Mouse (Mus musculus): ENCODE data around the gene Mcoln1. TPM values are rescaled to one million over a fixed set of nuclear protein-coding genes. Genes with fewer than 3 reads are reported as not detected.

The Mcoln1 gene
- polyA plus RNA-seq, 1 experiment from 2014 or later = 55.0 TPM

DNA sequence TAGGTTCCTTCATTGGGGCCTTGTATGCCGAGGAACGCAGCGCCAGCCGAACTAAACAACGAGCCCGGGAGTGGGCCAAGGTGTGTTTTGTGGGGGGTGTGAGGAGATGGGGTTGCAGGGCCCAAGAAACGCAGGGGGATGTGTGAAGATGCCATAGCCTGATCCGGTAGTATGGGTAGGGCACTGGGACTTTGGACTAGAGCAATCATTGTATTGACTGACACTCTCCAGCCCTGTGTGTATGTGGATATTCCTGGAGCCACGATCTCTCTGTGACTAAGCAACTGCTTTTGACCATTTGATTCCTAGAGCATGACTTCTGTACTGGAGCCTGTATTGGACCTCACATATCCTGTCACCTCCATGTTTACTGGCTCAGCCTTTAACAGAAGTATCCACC is 36.7 kb downstream of the Mcoln1 start:
- Histone ChIP-seq H3K27me3 (ENCODE audit: control insufficient read depth, insufficient read depth, low read length) (no peaks in the 10 kb centered on the region), H3K4me3 (ENCODE audit: low read length) (no peak overlapping the region), H3K4me2 (ENCODE audit: low read depth, low read length) (no peak overlapping the region), H3K9me3 (replicated peaks; ENCODE audit: control insufficient read depth, low read length) (no peaks in the 10 kb centered on the region), H3K27ac (ENCODE audit: low read length) (no peak overlapping the region), H3K9ac (ENCODE audit: low read length) (no peak overlapping the region), H3K4me1 (ENCODE audit: control insufficient read depth, insufficient read depth, low read length) (no peaks in the 10 kb centered on the region), H3K36me3 (ENCODE audit: control insufficient read depth, insufficient read depth) (peaks cover 42% of the 10 kb centered on the region)
- 93% methylated on average over 9 of the region's 9 CpGs for WGBS
- ATAC-seq (replicated peaks; ENCODE audit: extremely low read depth, insufficient read depth, low FRiP score) = no peak

DNA sequence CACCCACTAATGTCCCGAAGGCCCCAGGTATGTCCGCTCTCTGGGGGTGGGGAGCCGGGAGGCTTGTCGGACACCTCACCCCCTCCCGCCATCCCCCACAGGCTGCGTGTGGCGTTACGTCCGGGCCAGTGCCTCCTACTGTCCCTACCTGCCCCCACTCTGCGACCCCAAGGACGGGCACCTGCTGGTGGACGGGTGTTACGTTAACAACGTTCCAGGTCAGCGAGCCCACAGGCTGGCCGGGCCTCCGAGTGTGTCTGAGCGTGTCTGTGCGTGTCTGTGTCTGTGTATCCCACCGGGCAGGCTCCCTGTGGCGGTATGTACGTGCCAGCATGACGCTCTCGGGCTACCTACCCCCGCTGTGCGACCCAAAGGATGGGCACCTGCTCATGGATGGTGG is 37.4 kb downstream of the Mcoln1 start:
- no peak for ATAC-seq (replicated peaks; ENCODE audit: extremely low read depth, insufficient read depth, low FRiP score)
- H3K4me2 ChIP-seq (ENCODE audit: low read depth, low read length) = no peak overlapping the region
- H3K36me3 ChIP-seq (ENCODE audit: control insufficient read depth, insufficient read depth) = peaks cover 38% of the 10 kb centered on the region
- no peaks in the 10 kb centered on the region for H3K4me1 ChIP-seq (ENCODE audit: control insufficient read depth, insufficient read depth, low read length)
- no peaks in the 10 kb centered on the region for H3K27me3 ChIP-seq (ENCODE audit: control insufficient read depth, insufficient read depth, low read length)
- H3K9me3 ChIP-seq (replicated peaks; ENCODE audit: control insufficient read depth, low read length) = no peaks in the 10 kb centered on the region
- no peak overlapping the region for H3K9ac ChIP-seq (ENCODE audit: low read length)
- WGBS = 93% methylated on average over 26 of the region's 26 CpGs
- no peak overlapping the region for H3K27ac ChIP-seq (ENCODE audit: low read length)
- H3K4me3 ChIP-seq (ENCODE audit: low read length) = no peak overlapping the region

DNA sequence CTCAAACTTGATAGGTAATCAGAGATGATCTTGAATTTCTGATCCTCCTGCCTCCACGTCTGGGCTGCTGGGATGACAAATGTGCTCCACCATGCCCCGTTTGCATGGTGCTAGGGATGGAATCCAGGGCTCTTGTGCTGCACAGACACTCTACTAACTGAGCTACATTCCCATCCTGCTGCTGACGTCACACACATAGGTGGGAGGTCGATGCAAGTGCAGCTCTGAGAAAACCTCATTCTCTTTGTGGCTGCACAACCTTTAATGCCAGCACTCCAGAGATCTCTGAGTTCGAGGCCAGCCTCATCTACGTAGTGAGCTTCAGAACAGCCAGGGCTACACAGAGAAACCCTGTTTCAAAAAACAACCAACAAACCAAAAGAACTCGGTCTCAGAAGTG is 38.9 kb downstream of the Mcoln1 start:
- no peak overlapping the region for H3K4me2 ChIP-seq (ENCODE audit: low read depth, low read length)
- no peaks in the 10 kb centered on the region for H3K4me1 ChIP-seq (ENCODE audit: control insufficient read depth, insufficient read depth, low read length)
- ATAC-seq (replicated peaks; ENCODE audit: extremely low read depth, insufficient read depth, low FRiP score) = no peak
- peaks cover 53% of the 10 kb centered on the region for H3K36me3 ChIP-seq (ENCODE audit: control insufficient read depth, insufficient read depth)
- H3K27ac ChIP-seq (ENCODE audit: low read length) = no peak overlapping the region
- H3K27me3 ChIP-seq (ENCODE audit: control insufficient read depth, insufficient read depth, low read length) = no peaks in the 10 kb centered on the region
- H3K4me3 ChIP-seq (ENCODE audit: low read length) = no peak overlapping the region
- no peaks in the 10 kb centered on the region for H3K9me3 ChIP-seq (replicated peaks; ENCODE audit: control insufficient read depth, low read length)
- 74% methylated on average over 7 of the region's 7 CpGs for whole genome bisulfite sequencing
- H3K9ac ChIP-seq (ENCODE audit: low read length) = no peak overlapping the region

DNA sequence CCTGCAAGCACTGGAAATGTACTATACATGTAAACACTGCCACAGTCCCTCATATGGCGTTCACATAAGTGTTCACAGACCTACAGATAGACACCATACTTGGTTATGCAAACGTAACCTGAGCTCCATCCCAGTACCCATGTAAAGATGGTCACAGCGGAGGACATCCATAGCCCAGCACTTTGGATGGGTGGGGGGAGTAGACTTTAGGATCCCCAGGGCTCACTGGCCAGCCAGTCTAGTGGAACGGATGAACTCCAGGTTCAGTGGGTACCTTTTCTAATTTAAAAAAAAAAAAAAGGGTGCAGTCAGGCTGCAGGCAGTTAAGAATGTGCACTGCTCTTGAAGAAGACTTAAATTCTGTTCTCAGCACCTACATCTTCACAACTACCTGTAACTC is 39.8 kb downstream of the Mcoln1 start:
- Histone ChIP-seq H3K36me3 (ENCODE audit: control insufficient read depth, insufficient read depth) (peaks cover 57% of the 10 kb centered on the region), H3K4me2 (ENCODE audit: low read depth, low read length) (no peak overlapping the region), H3K27ac (ENCODE audit: low read length) (no peak overlapping the region), H3K27me3 (ENCODE audit: control insufficient read depth, insufficient read depth, low read length) (no peaks in the 10 kb centered on the region), H3K9me3 (replicated peaks; ENCODE audit: control insufficient read depth, low read length) (no peaks in the 10 kb centered on the region), H3K4me3 (ENCODE audit: low read length) (no peak overlapping the region), H3K4me1 (ENCODE audit: control insufficient read depth, insufficient read depth, low read length) (no peaks in the 10 kb centered on the region), H3K9ac (ENCODE audit: low read length) (no peak overlapping the region)
- no peak for ATAC-seq (replicated peaks; ENCODE audit: extremely low read depth, insufficient read depth, low FRiP score)
- 87% methylated on average over 4 of the region's 4 CpGs for WGBS

DNA sequence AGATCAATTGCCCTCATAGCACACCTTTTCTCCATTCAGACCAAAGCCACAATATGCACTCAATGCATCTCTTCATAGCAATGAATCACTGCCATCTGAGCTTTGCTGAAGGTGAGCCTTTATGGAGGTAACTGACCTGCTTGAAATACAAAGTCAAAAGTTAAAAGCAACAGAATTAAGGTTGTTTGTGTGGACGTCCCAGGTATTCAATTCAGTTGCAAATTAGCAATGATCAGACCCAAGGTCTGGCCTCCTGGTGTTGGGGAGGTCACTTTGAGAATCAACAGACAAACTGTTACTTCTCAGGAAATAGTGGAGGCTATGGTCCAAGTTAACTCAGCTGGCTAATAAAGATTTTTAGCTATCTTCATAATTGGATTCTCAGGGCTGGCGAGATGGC is 46.3 kb downstream of the Mcoln1 start:
- Histone ChIP-seq H3K4me3 (ENCODE audit: low read length) (no peak overlapping the region), H3K27ac (ENCODE audit: low read length) (no peak overlapping the region), H3K4me2 (ENCODE audit: low read depth, low read length) (no peak overlapping the region), H3K36me3 (ENCODE audit: control insufficient read depth, insufficient read depth) (peaks cover 24% of the 10 kb centered on the region), H3K9ac (ENCODE audit: low read length) (no peak overlapping the region), H3K4me1 (ENCODE audit: control insufficient read depth, insufficient read depth, low read length) (no peaks in the 10 kb centered on the region), H3K9me3 (replicated peaks; ENCODE audit: control insufficient read depth, low read length) (no peaks in the 10 kb centered on the region), H3K27me3 (ENCODE audit: control insufficient read depth, insufficient read depth, low read length) (no peaks in the 10 kb centered on the region)
- no peak for ATAC-seq (replicated peaks; ENCODE audit: extremely low read depth, insufficient read depth, low FRiP score)
- 86% methylated on average over 2 of the region's 2 CpGs for WGBS

DNA sequence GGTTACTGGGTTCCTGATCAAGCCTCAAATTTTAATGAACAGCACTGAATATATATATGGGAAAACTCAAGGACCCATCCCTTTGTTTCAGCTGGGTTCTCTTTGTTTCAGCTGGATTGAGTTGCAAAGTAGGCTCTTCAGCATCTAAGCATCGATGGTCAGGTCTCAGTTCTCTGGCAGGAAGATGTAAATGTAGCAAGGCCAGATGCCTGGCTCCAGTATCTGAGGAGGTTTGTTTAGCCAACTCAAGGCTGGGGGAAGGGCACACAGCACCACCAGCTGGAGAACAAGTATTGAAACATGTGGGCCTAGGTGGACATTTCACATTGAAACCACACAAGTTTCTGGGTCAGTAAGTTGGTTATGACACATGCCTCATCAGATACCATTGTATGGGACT is 52.0 kb downstream of the Mcoln1 start:
- Histone ChIP-seq H3K4me3 (ENCODE audit: low read length) (no peak overlapping the region), H3K9me3 (replicated peaks; ENCODE audit: control insufficient read depth, low read length) (no peaks in the 10 kb centered on the region)
- WGBS = 83% methylated on average over 1 of the region's 1 CpGs

DNA sequence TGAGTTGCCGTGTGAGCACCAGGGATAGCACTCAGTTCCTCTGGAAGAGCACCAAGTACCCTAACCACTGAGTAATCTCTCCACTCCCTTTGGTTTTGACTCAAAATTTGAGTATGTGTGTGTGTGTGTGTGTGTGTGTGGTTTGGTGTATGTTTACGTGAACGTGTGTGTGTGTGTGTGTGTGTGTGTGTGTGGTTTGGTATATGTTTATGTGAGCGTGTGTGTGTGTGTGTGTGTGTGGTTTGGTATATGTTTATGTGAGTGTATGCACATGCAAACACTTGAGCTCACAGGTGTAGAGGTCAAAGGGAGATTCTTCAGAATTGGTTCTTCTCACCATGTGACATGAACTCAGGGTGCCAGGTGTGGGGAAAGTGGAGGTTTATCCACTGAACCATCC is 55.9 kb downstream of the Mcoln1 start:
- ATAC-seq (replicated peaks; ENCODE audit: extremely low read depth, insufficient read depth, low FRiP score) = peak; percentile 87
- Histone ChIP-seq H3K9ac (ENCODE audit: low read length) (no peak overlapping the region), H3K4me3 (ENCODE audit: low read length) (no peak overlapping the region), H3K4me1 (ENCODE audit: control insufficient read depth, insufficient read depth, low read length) (no peaks in the 10 kb centered on the region), H3K36me3 (ENCODE audit: control insufficient read depth, insufficient read depth) (no peaks in the 10 kb centered on the region), H3K9me3 (replicated peaks; ENCODE audit: control insufficient read depth, low read length) (no peaks in the 10 kb centered on the region), H3K27ac (ENCODE audit: low read length) (no peak overlapping the region), H3K4me2 (ENCODE audit: low read depth, low read length) (no peak overlapping the region), H3K27me3 (ENCODE audit: control insufficient read depth, insufficient read depth, low read length) (no peaks in the 10 kb centered on the region)
- WGBS = 60% methylated on average over 4 of the region's 4 CpGs

More for the DNA sequence above, 52.0 kb downstream of the Mcoln1 start:
- ATAC-seq (replicated peaks; ENCODE audit: extremely low read depth, insufficient read depth, low FRiP score) = no peak
- no peaks in the 10 kb centered on the region for H3K36me3 ChIP-seq (ENCODE audit: control insufficient read depth, insufficient read depth)
- no peaks in the 10 kb centered on the region for H3K27me3 ChIP-seq (ENCODE audit: control insufficient read depth, insufficient read depth, low read length)
- no peak overlapping the region for H3K27ac ChIP-seq (ENCODE audit: low read length)
- no peaks in the 10 kb centered on the region for H3K4me1 ChIP-seq (ENCODE audit: control insufficient read depth, insufficient read depth, low read length)
- H3K4me2 ChIP-seq (ENCODE audit: low read depth, low read length) = no peak overlapping the region
- no peak overlapping the region for H3K9ac ChIP-seq (ENCODE audit: low read length)

Other genes with a start within 250 kb of the Mcoln1 start
- 60.0 and 65.5 TPM in 2 replicates for gene Insr, start 220.8 kb upstream of the Mcoln1 start, polyA plus RNA-seq (2015; fragmentation: Nextera tagmentation; extraction: Ambion mirVana)
- gene A430078G23Rik, start 147.0 kb upstream of the Mcoln1 start, polyA plus RNA-seq (2015; fragmentation: Nextera tagmentation; extraction: Ambion mirVana) = 0.84 and 1.6 TPM in 2 replicates
- gene Arhgef18, start 107.5 kb upstream of the Mcoln1 start, polyA plus RNA-seq (2015; fragmentation: Nextera tagmentation; extraction: Ambion mirVana) = 6.5 and 6.8 TPM in 2 replicates
- gene Pex11g, start 32.8 kb upstream of the Mcoln1 start, polyA plus RNA-seq (2015; fragmentation: Nextera tagmentation; extraction: Ambion mirVana) = 5.3 and 6.2 TPM in 2 replicates
- gene Tex45, start 29.6 kb upstream of the Mcoln1 start, polyA plus RNA-seq (2015; fragmentation: Nextera tagmentation; extraction: Ambion mirVana) = not detected in 2 replicates
- 30.8 and 31.0 TPM in 2 replicates for gene Zfp358, start 7.3 kb upstream of the Mcoln1 start, polyA plus RNA-seq (2015; fragmentation: Nextera tagmentation; extraction: Ambion mirVana)
- 16.3 and 18.1 TPM in 2 replicates for gene Pnpla6, start 14.9 kb downstream of the Mcoln1 start, polyA plus RNA-seq (2015; fragmentation: Nextera tagmentation; extraction: Ambion mirVana)
- 4.9 and 5.4 TPM in 2 replicates for gene C330021F23Rik, start 67.5 kb downstream of the Mcoln1 start, polyA plus RNA-seq (2015; fragmentation: Nextera tagmentation; extraction: Ambion mirVana)
- 2.1 and 2.3 TPM in 2 replicates for gene Camsap3, start 86.8 kb downstream of the Mcoln1 start, polyA plus RNA-seq (2015; fragmentation: Nextera tagmentation; extraction: Ambion mirVana)
- 35.6 and 36.8 TPM in 2 replicates for gene Xab2, start 120.9 kb downstream of the Mcoln1 start, polyA plus RNA-seq (2015; fragmentation: Nextera tagmentation; extraction: Ambion mirVana)
- gene Pet100, start 121.1 kb downstream of the Mcoln1 start, polyA plus RNA-seq (2015; fragmentation: Nextera tagmentation; extraction: Ambion mirVana) = 65.9 and 79.7 TPM in 2 replicates
- 0.17 and 0.34 TPM in 2 replicates for gene Pcp2, start 125.1 kb downstream of the Mcoln1 start, polyA plus RNA-seq (2015; fragmentation: Nextera tagmentation; extraction: Ambion mirVana)
- gene Stxbp2, start 130.5 kb downstream of the Mcoln1 start, polyA plus RNA-seq (2015; fragmentation: Nextera tagmentation; extraction: Ambion mirVana) = 47.3 and 50.4 TPM in 2 replicates
- gene Retn, start 155.3 kb downstream of the Mcoln1 start, polyA plus RNA-seq (2015; fragmentation: Nextera tagmentation; extraction: Ambion mirVana) = not detected in 2 replicates
- 0.55 and 0.58 TPM in 2 replicates for gene Mcemp1, start 165.3 kb downstream of the Mcoln1 start, polyA plus RNA-seq (2015; fragmentation: Nextera tagmentation; extraction: Ambion mirVana)
- gene Fcor, start 171.9 kb downstream of the Mcoln1 start, polyA plus RNA-seq (2015; fragmentation: Nextera tagmentation; extraction: Ambion mirVana) = 4.3 and 4.4 TPM in 2 replicates
- gene Trappc5, start 175.8 kb downstream of the Mcoln1 start, polyA plus RNA-seq (2015; fragmentation: Nextera tagmentation; extraction: Ambion mirVana) = 32.4 and 35.2 TPM in 2 replicates
- gene Fcer2a, start 193.7 kb downstream of the Mcoln1 start, polyA plus RNA-seq (2015; fragmentation: Nextera tagmentation; extraction: Ambion mirVana) = 0.14 and 0.16 TPM in 2 replicates
- 2.0 and 2.6 TPM in 2 replicates for gene Clec4g, start 220.2 kb downstream of the Mcoln1 start, polyA plus RNA-seq (2015; fragmentation: Nextera tagmentation; extraction: Ambion mirVana)
- 0.19 and 0.28 TPM in 2 replicates for gene Cd209a, start 248.5 kb downstream of the Mcoln1 start, polyA plus RNA-seq (2015; fragmentation: Nextera tagmentation; extraction: Ambion mirVana)